Mouse (Mus musculus) kidney, embryonic 16.5 days (tissue): ENCODE measurements at regions not wholly inside any gene's neighbourhood (a gene's known extent, or its start where the extent isn't known, plus 50 kb on each side); places are given as distances from the start of the nearest gene placed in this dataset.

Experiments used
- ATAC-seq: fragments of 200-750 bp; cut with Nextera tagmentation; 2 replicates; pipeline ENCODE4 v1.8.0; 2017; ENCODE audit warnings: moderate TSS enrichment; ENCODE audit not compliant: low FRiP score, low TSS enrichment
- H3K27ac ChIP-seq: fragments of 300-500 bp; sonication (generic); 2 replicates; pipeline ENCODE4 v1.5.1; 2014; ENCODE audit warnings: low read length
- H3K27me3 ChIP-seq: fragments of 300-500 bp; sonication (generic); 2 replicates; pipeline ENCODE4 v1.6.1; 2014; ENCODE audit warnings: low read length, control low read depth, mixed read lengths; ENCODE audit not compliant: insufficient read depth
- H3K36me3 ChIP-seq: fragments of 300-500 bp; sonication (generic); 2 replicates; pipeline ENCODE4 v1.6.1; 2014; ENCODE audit warnings: low read length, control low read depth, mixed read lengths; ENCODE audit not compliant: insufficient read depth
- H3K4me1 ChIP-seq: fragments of 300-500 bp; sonication (generic); 2 replicates; pipeline ENCODE4 v1.6.1; 2014; ENCODE audit warnings: low read length, control low read depth, mixed read lengths; ENCODE audit not compliant: insufficient read depth
- H3K4me2 ChIP-seq: fragments of 300-500 bp; sonication (generic); replicated peaks from 2 replicates; pipeline ENCODE4 v1.6.1; 2014; ENCODE audit warnings: low read depth, low read length
- H3K4me3 ChIP-seq: fragments of 300-500 bp; sonication (generic); 2 replicates; pipeline ENCODE4 v1.5.1; 2014; ENCODE audit warnings: mild to moderate bottlenecking, low read length
- H3K9ac ChIP-seq: fragments of 300-500 bp; sonication (generic); replicated peaks from 2 replicates; pipeline ENCODE4 v1.6.1; 2014; ENCODE audit warnings: low read length
- H3K9me3 ChIP-seq: fragments of 300-500 bp; sonication (generic); 2 replicates; pipeline ENCODE4 v1.6.1; 2016; ENCODE audit warnings: low read length, control low read depth
- WGBS: fragments of 180-500 bp; shearing (Covaris S2); extraction: QIAGEN DNeasy Blood & Tissue Kit; methylation state at CpG from one replicate; pipeline ENCODE4 v1.1.7; 2014; 5-methylcytosine and 5-hydroxymethylcytosine counted together

- no peak overlapping the region for H3K27ac ChIP-seq
- no peaks in the 10 kb centered on the region for H3K27me3 ChIP-seq
- no peak for ATAC-seq
- no peak overlapping the region for H3K4me3 ChIP-seq
- H3K9ac ChIP-seq: no peak overlapping the region
- H3K4me1 ChIP-seq: peaks cover 13% of the 10 kb centered on the region; the same call in 1 of the 2 replicates
- H3K9me3 ChIP-seq: no peaks in the 10 kb centered on the region
- no peaks in the 10 kb centered on the region for H3K36me3 ChIP-seq
- 72% methylated on average over 4 of the region's 4 CpGs for WGBS
- no peak overlapping the region for H3K4me2 ChIP-seq
Observed at GRCm38 (mm10) chr9:47283746-47284455, 246.1 kb upstream of the Cadm1 start.

DNA sequence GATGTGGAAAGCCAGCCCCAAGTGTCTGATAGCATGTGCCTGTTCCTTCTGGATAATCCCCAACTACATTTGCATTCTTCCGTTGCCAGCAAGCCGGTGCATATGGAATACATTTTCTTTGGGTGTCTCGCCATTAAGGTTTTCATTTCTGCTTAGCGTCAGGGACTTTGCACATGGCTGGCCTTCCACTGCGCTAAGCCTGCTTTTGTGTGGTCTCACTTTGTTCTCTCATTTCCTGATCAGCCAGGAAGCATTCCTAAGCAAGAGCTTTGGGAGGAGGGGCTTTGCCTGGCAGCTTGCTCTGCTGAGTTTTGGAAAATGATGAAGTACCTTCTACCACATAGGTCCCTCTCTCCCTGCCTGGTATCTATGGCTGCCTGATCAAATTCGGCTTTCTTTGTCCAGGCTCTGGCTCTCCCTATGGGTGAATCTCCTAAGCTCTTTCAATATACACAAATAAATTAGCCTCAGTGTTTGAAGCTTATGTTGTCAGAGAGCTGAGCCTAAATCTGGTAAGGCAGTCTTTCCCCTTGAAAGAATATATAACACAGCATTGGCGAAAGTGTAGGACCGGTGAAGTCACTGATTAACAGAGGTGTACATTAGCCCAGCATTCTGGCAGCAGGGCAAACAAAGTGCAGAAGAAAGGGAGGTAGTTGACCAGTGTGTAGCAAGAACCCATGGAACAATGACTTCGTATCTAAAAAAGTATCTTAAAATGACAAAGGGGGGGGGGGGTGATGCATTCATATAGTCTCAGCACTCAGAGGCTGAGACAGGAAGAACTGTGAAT, 242.8 kb upstream of the Cadm1 start:
- peak; percentile 70 for ATAC-seq
- Histone ChIP-seq H3K36me3 (no peaks in the 10 kb centered on the region), H3K4me1 (no peaks in the 10 kb centered on the region), H3K4me3 (no peak overlapping the region), H3K9ac (no peak overlapping the region), H3K27me3 (no peaks in the 10 kb centered on the region), H3K4me2 (no peak overlapping the region), H3K9me3 (no peaks in the 10 kb centered on the region), H3K27ac (peak overlapping the region; percentile 78)
- WGBS: 68% methylated on average over 9 of the region's 9 CpGs

- Histone ChIP-seq H3K9me3 (no peaks in the 10 kb centered on the region), H3K27ac (no peak overlapping the region), H3K36me3 (no peaks in the 10 kb centered on the region), H3K4me1 (no peaks in the 10 kb centered on the region), H3K4me2 (no peak overlapping the region), H3K4me3 (no peak overlapping the region), H3K27me3 (no peaks in the 10 kb centered on the region), H3K9ac (no peak overlapping the region)
- no peak for ATAC-seq
- 47% methylated on average over 7 of the region's 7 CpGs for WGBS
Observed at GRCm38 (mm10) chr9:47288587-47289199, 241.3 kb upstream of the Cadm1 start.

DNA sequence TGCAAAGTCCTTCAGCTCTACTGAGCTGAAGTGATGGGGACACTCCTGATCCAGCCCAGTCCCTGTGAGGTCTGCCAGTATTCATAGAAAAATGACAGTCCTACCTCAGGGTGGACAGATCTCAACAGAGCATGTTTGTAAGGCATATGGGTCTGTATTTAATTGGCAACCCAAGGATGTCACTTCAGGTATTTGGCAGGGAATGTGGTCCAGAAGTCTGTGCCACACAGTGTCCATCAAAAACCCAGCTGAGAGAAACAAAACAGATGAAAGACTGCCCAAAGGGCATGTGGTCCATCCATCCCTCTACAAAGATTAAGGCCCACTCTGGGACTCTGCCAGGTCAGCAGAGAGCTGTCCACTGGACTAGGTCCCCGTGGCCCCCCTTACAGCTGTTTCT, 229.3 kb upstream of the Cadm1 start:
- H3K4me3 ChIP-seq: no peak overlapping the region

GRCm38 (mm10) chr9:47307125-47307751, 222.7 kb upstream of the Cadm1 start:
- 87% methylated on average over 7 of the region's 7 CpGs for WGBS
- Histone ChIP-seq H3K27me3 (no peaks in the 10 kb centered on the region), H3K36me3 (no peaks in the 10 kb centered on the region), H3K4me2 (no peak overlapping the region), H3K9ac (no peak overlapping the region), H3K4me1 (no peaks in the 10 kb centered on the region), H3K9me3 (no peaks in the 10 kb centered on the region; the same call in 1 of the 2 replicates), H3K27ac (no peak overlapping the region), H3K4me3 (no peak overlapping the region)
- ATAC-seq: no peak

More for the DNA sequence above, 229.3 kb upstream of the Cadm1 start:
- ATAC-seq: no peak
- Histone ChIP-seq H3K9me3 (no peaks in the 10 kb centered on the region; the same call in 1 of the 2 replicates), H3K27ac (no peak overlapping the region), H3K36me3 (no peaks in the 10 kb centered on the region), H3K9ac (no peak overlapping the region), H3K27me3 (no peaks in the 10 kb centered on the region; the same call in 1 of the 2 replicates), H3K4me1 (no peaks in the 10 kb centered on the region), H3K4me2 (no peak overlapping the region)
- 43% methylated on average over 1 of the region's 1 CpGs for WGBS

DNA sequence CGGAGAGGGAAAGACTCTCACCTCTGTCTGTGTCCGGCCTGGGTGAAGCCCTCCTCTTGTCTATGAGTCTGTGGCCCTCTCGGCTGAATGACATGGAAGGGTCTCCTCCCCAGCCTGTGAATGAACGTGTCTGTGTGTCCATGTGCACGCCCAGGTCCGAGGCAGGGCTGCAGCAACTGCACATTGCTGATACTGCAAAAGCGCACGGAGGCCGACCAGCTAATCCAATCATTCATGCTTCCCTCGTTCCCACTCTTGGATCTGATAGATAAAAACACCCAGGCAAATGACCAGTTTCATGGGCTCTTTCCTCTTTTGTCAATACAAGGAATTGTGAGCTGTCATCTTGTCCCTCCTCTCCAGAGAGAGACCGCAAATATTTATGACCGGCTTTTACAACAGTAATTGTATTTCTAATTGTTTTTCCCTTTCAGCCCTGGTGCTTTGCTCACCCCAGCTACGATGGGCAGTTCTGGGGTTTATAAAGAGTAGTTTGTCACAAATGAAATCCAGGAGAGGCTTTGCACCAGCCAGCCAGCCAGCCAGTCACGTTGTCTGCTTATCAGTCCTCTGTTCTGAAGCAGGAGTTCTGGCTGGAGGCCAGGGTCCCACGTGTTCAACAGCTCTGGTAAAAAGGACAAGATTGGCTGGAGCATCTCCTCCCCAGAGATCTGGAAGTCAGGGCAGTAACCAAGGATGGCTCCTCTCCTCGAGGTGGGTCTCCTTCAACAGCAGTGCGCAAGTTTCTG, 222.0 kb upstream of the Cadm1 start:
- Histone ChIP-seq H3K27ac (no peak overlapping the region), H3K36me3 (no peaks in the 10 kb centered on the region), H3K9me3 (no peaks in the 10 kb centered on the region; the same call in 1 of the 2 replicates), H3K27me3 (no peaks in the 10 kb centered on the region), H3K4me2 (no peak overlapping the region), H3K9ac (no peak overlapping the region), H3K4me3 (no peak overlapping the region), H3K4me1 (no peaks in the 10 kb centered on the region)
- WGBS: 48% methylated on average over 17 of the region's 17 CpGs
- no peak for ATAC-seq

DNA sequence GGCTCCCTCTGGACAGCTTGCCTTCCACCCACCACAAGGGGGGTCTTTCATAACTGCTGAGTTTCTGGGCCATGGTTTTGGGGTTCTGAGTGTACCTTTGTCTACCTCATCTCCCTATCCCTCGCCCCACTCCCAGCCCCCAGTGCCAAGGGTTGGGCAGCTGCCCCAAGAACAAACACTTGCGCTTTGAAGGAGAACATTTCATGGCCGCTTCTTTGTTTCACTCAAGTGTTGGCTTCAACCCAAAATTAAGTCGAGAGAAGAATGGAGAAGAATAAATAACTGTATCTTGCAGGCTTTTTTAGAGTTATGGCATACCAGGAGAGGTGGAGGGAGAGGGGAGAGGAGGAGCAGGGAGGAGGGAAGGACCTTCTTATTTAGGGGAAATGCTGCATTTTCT, 216.5 kb upstream of the Cadm1 start:
- no peaks in the 10 kb centered on the region for H3K27me3 ChIP-seq
- H3K4me2 ChIP-seq: no peak overlapping the region
- ATAC-seq: no peak
- H3K4me3 ChIP-seq: no peak overlapping the region
- H3K9ac ChIP-seq: no peak overlapping the region
- no peaks in the 10 kb centered on the region for H3K4me1 ChIP-seq
- H3K36me3 ChIP-seq: no peaks in the 10 kb centered on the region
- H3K9me3 ChIP-seq: no peaks in the 10 kb centered on the region
- whole genome bisulfite sequencing: 61% methylated on average over 4 of the region's 4 CpGs
- no peak overlapping the region for H3K27ac ChIP-seq

DNA sequence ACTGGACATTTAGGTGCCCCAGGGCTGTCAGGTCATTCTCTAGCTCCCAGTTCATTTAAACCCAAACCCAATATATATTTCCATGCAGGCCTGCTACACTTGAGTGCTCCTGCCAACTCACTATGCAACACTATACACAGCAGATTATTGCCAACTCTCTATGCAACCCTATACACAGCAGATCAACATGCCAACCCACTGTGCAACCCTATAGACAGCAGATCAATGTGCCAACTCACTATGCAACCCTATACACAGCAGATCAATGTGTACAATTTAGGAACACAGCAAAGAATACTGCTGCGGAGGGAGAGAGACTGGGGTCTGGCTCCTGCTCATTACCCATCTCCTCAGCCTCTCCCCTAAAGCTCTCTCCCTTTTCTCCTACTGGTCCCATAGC, 215.7 kb upstream of the Cadm1 start:
- ATAC-seq: no peak
- Histone ChIP-seq H3K9ac (no peak overlapping the region), H3K9me3 (no peaks in the 10 kb centered on the region), H3K4me1 (no peaks in the 10 kb centered on the region), H3K4me3 (no peak overlapping the region), H3K27me3 (no peaks in the 10 kb centered on the region), H3K4me2 (no peak overlapping the region), H3K27ac (no peak overlapping the region), H3K36me3 (no peaks in the 10 kb centered on the region)
- 100% methylated on average over 1 of the region's 1 CpGs for WGBS

- H3K4me2 ChIP-seq: no peak overlapping the region
- H3K27ac ChIP-seq: no peak overlapping the region
- H3K27me3 ChIP-seq: no peaks in the 10 kb centered on the region
- H3K9me3 ChIP-seq: no peaks in the 10 kb centered on the region
- no peaks in the 10 kb centered on the region for H3K4me1 ChIP-seq
- no peak overlapping the region for H3K4me3 ChIP-seq
- no peak for ATAC-seq
- no peaks in the 10 kb centered on the region for H3K36me3 ChIP-seq
- WGBS: 96% methylated on average over 1 of the region's 1 CpGs
- no peak overlapping the region for H3K9ac ChIP-seq
Observed at GRCm38 (mm10) chr9:47320345-47320744, 209.6 kb upstream of the Cadm1 start.
